Mouse (Mus musculus) brown adipose tissue, adult 24 weeks (tissue): ENCODE results near the gene Il4i1. TPM values are rescaled to one million over a fixed set of nuclear protein-coding genes. Genes with fewer than 3 reads are reported as not detected.

Source experiments
- H3K27ac ChIP-seq: fragments of 200-500 bp; replicated peaks from 2 replicates; pipeline ENCODE4 v1.5.1; 2012; ENCODE audit warnings: low read depth, mild to moderate bottlenecking, low read length
- H3K4me1 ChIP-seq: fragments of 200-500 bp; 2 replicates; pipeline ENCODE4 v1.6.1; 2012; ENCODE audit warnings: low read length, mixed read lengths; ENCODE audit not compliant: control insufficient read depth, insufficient read depth, insufficient read length
- H3K4me3 ChIP-seq: fragments of 200-500 bp; 2 replicates; pipeline ENCODE4 v1.5.1; 2012; ENCODE audit warnings: low read depth, mild to moderate bottlenecking, low read length, moderate library complexity; ENCODE audit not compliant: insufficient read depth
- polyA plus RNA-seq: library from polyadenylated mRNA; stranded (reverse); fragments of >200 nt; gene quantifications from 2 replicates; pipeline ENCODE4 v1.2.4, GENCODE M21; 2012; ENCODE audit not compliant: missing spikeins, insufficient read depth, insufficient read length

Gene Il4i1
- polyA plus RNA-seq, 1 experiment = 1.2 TPM

- no peak overlapping the region for H3K27ac ChIP-seq
- H3K4me3 ChIP-seq = no peak overlapping the region
- H3K4me1 ChIP-seq = peaks cover 8% of the 10 kb centered on the region
These were observed 16.6 kb downstream of the Il4i1 start for GRCm38 (mm10) chr7:44832763-44833162.

- peak overlapping the region; percentile 7; the same call in 1 of the 2 replicates for H3K27ac ChIP-seq
- H3K4me1 ChIP-seq = peaks cover 14% of the 10 kb centered on the region
- no peak overlapping the region for H3K4me3 ChIP-seq
These were observed 19.3 kb downstream of the Il4i1 start for GRCm38 (mm10) chr7:44835373-44836015.

- Histone ChIP-seq H3K4me1 (peaks cover 14% of the 10 kb centered on the region), H3K27ac (peak overlapping the region; percentile 15; the same call in 1 of the 2 replicates), H3K4me3 (no peak overlapping the region)
These were observed 19.8 kb downstream of the Il4i1 start for GRCm38 (mm10) chr7:44836016-44836404.

- Histone ChIP-seq H3K4me1 (peaks cover 14% of the 10 kb centered on the region), H3K4me3 (no peak overlapping the region), H3K27ac (peak overlapping the region; percentile 15; the same call in 1 of the 2 replicates)
These were observed 20.4 kb downstream of the Il4i1 start for GRCm38 (mm10) chr7:44836423-44837053.

- Histone ChIP-seq H3K4me1 (peaks cover 14% of the 10 kb centered on the region), H3K4me3 (no peak overlapping the region), H3K27ac (no peak overlapping the region)
These were observed 21.9 kb downstream of the Il4i1 start for GRCm38 (mm10) chr7:44838073-44838472.

- peaks cover 14% of the 10 kb centered on the region for H3K4me1 ChIP-seq
- no peak overlapping the region for H3K27ac ChIP-seq
- H3K4me3 ChIP-seq = no peak overlapping the region
These were observed 22.9 kb downstream of the Il4i1 start for GRCm38 (mm10) chr7:44839171-44839490.

- Histone ChIP-seq H3K27ac (no peak overlapping the region), H3K4me3 (peak overlapping the region; percentile 37), H3K4me1 (peaks cover 14% of the 10 kb centered on the region)
These were observed 23.5 kb downstream of the Il4i1 start for GRCm38 (mm10) chr7:44839491-44840191.

GRCm38 (mm10) chr7:44840426-44840825 lies 24.2 kb downstream of the Il4i1 start:
- no peak overlapping the region for H3K4me3 ChIP-seq
- H3K4me1 ChIP-seq = peaks cover 14% of the 10 kb centered on the region
- no peak overlapping the region for H3K27ac ChIP-seq

- Histone ChIP-seq H3K4me1 (peaks cover 5% of the 10 kb centered on the region), H3K4me3 (no peak overlapping the region), H3K27ac (no peak overlapping the region)
These were observed 25.8 kb downstream of the Il4i1 start for GRCm38 (mm10) chr7:44841825-44842463.

GRCm38 (mm10) chr7:44845006-44845405 lies 28.8 kb downstream of the Il4i1 start:
- Histone ChIP-seq H3K27ac (no peak overlapping the region), H3K4me3 (no peak overlapping the region), H3K4me1 (peaks cover 5% of the 10 kb centered on the region)

- Histone ChIP-seq H3K27ac (no peak overlapping the region), H3K4me1 (peaks cover 3% of the 10 kb centered on the region; the same call in 1 of the 2 replicates), H3K4me3 (no peak overlapping the region)
These were observed 30.6 kb downstream of the Il4i1 start for GRCm38 (mm10) chr7:44846804-44847203.

GRCm38 (mm10) chr7:44847772-44848171 lies 31.6 kb downstream of the Il4i1 start:
- Histone ChIP-seq H3K4me3 (peak overlapping the region; percentile 75), H3K27ac (no peak overlapping the region)

GRCm38 (mm10) chr7:44848561-44849415 lies 32.6 kb downstream of the Il4i1 start, which contains the start of the genes Akt1s1 and Tbc1d17:
Gene Akt1s1 (plus strand): TSS chr7:44848991.
Gene Tbc1d17 (minus strand): TSS chr7:44849079.
- H3K4me3 ChIP-seq = peak within 1 kb of the TSS; percentile 75
- peaks cover 5% of the 10 kb centered on the region for H3K4me1 ChIP-seq
- peak within 1 kb of the TSS; percentile 96 for H3K27ac ChIP-seq

More at GRCm38 (mm10) chr7:44847772-44848171, 31.6 kb downstream of the Il4i1 start:
- peaks cover 3% of the 10 kb centered on the region; the same call in 1 of the 2 replicates for H3K4me1 ChIP-seq

GRCm38 (mm10) chr7:44849416-44850111 lies 33.4 kb downstream of the Il4i1 start:
- Histone ChIP-seq H3K27ac (peak overlapping the region; percentile 96), H3K4me1 (peaks cover 5% of the 10 kb centered on the region), H3K4me3 (peak overlapping the region; percentile 73)
